ENCODE assay signal across 9 mouse cellular contexts in the genomic region with DNA sequence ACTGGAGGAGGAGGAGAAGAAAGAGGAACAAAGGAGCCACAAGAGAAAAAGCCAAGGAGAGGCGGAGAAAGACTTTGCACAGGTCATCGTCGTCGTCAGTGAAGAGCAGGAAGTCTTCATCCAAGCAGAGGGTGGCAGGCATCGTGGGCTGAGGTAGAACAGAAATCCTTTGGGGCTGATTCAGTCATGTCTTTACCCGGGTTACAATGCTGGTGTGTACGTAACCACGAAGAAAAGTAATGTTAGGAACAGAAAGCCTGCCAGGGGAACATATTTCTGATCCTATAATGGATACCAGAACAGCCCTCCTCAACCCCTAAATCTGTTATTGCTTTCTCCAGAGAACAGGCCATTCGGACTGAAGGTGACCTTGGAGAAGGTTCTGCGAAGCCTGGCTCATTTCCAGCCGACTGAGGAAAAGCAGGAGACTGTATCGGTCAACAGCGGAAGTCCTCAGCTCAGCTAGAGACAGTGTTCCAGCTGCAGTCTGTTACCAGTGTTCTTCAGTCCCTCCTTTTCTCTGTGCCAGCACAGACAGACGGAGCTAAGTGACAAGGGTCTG. TPM values are rescaled to one million over a fixed set of nuclear protein-coding genes. Genes with fewer than 3 reads are reported as not detected.
DNase-seq lines count a peak whose midpoint lies in the region; ATAC-seq lines count a peak whose summit lies in the region.
"Had no signal": no experiment of that assay in that cellular context is flagged by ENCODE, and none has a peak within 500 bp of the region (broad histone marks: within the 10 kb centered on the region; RNA-seq: fewer than 3 reads in every experiment).

No protein-coding gene starts in this region.

- ATAC-seq in intestine, embryonic 14.5 days (replicated peaks; ENCODE audit: low FRiP score, low TSS enrichment, low read depth), result peak; percentile 71
- peak; percentile 68 for ATAC-seq in lung, embryonic 16.5 days (ENCODE audit: low read depth)

- H3K27me3 ChIP-seq in intestine, embryonic 14.5 days (replicated peaks; ENCODE audit: control insufficient read depth, insufficient read depth, low read length), result no peaks in the 10 kb centered on the region
- H3K27me3 ChIP-seq in lung, embryonic 16.5 days (ENCODE audit: control insufficient read depth, insufficient read depth, low read depth, low read length), result no peaks in the 10 kb centered on the region
- H3K27me3 ChIP-seq: liver, embryonic 13.5 days had no signal

- H3K27ac ChIP-seq in intestine, embryonic 14.5 days (ENCODE audit: low read depth), result peak overlapping the region; percentile 79
- peak overlapping the region; percentile 27; the same call in 1 of the 2 replicates for H3K27ac ChIP-seq in lung, embryonic 16.5 days (ENCODE audit: low read length)
- H3K27ac ChIP-seq: liver, embryonic 13.5 days had no signal

- intact Hi-C loops in left cerebral cortex, postnatal 14 days (cut with DNase I), result no loop called here

- H3K4me2 ChIP-seq in intestine, embryonic 14.5 days (ENCODE audit: low read length), result peak overlapping the region; percentile 25; the same call in 1 of the 2 replicates
- H3K4me2 ChIP-seq in lung, embryonic 16.5 days (ENCODE audit: low read depth, low read length), result peak overlapping the region; percentile 38
- H3K4me2 ChIP-seq: liver, embryonic 13.5 days had no signal

- H3K4me3 ChIP-seq in intestine, embryonic 14.5 days (ENCODE audit: low read depth, low read length), result no peak overlapping the region
- H3K4me3 ChIP-seq in lung, embryonic 16.5 days (ENCODE audit: low read length), result no peak overlapping the region
- H3K4me3 ChIP-seq: liver, embryonic 13.5 days had no signal

- H3K4me1 ChIP-seq in intestine, embryonic 14.5 days (replicated peaks; ENCODE audit: control insufficient read depth, insufficient read depth, low read length), result peaks cover 31% of the 10 kb centered on the region
- H3K4me1 ChIP-seq in lung, embryonic 16.5 days (replicated peaks; ENCODE audit: control insufficient read depth, insufficient read depth, low read length), result peaks cover 19% of the 10 kb centered on the region
- H3K4me1 ChIP-seq: liver, embryonic 13.5 days had no signal

- H3K9me3 ChIP-seq in intestine, embryonic 14.5 days (ENCODE audit: control insufficient read depth, low read length), result no peaks in the 10 kb centered on the region
- H3K9me3 ChIP-seq in lung, embryonic 16.5 days (ENCODE audit: control insufficient read depth, low read length), result no peaks in the 10 kb centered on the region
- H3K9me3 ChIP-seq: liver, embryonic 13.5 days had no signal

- WGBS in intestine, embryonic 14.5 days, result 32% methylated on average over 14 of the region's 14 CpGs
- 30% methylated on average over 14 of the region's 14 CpGs for WGBS in lung, embryonic 16.5 days

- H3K9ac ChIP-seq in intestine, embryonic 14.5 days (ENCODE audit: low read length), result no peak overlapping the region
- H3K9ac ChIP-seq in lung, embryonic 16.5 days (ENCODE audit: low read length), result 0 out of 2 replicates have a peak overlapping the region, but pooled peaks have one; percentile 29
- H3K9ac ChIP-seq: liver, embryonic 13.5 days had no signal

- no peaks in the 10 kb centered on the region for H3K36me3 ChIP-seq in intestine, embryonic 14.5 days (ENCODE audit: control insufficient read depth, insufficient read depth, low read length)
- no peaks in the 10 kb centered on the region for H3K36me3 ChIP-seq in lung, embryonic 16.5 days (ENCODE audit: control insufficient read depth, insufficient read depth, low read length)
- H3K36me3 ChIP-seq: liver, embryonic 13.5 days had no signal

- peak; percentile 62 to 84 for DNase-seq in adrenal gland, adult (ENCODE audit: inconsistent age in 2 of 2, low spot score in 1 of 2)
- DNase-seq in adrenal gland, postnatal 4 days (ENCODE audit: low spot score in 2 of 2), result no peak
- DNase-seq in c-Kit-positive CD71-negative TER-119-negative erythroid progenitor cells, embryonic 14.5 days (ENCODE audit: low read depth), result peak; percentile 28
- peak; percentile 72 for DNase-seq in intestine, embryonic 14.5 days (ENCODE audit: low spot score)
- DNase-seq in frontal cortex, postnatal 10 days (ENCODE audit: low spot score in 2 of 2), result no peak
- no peak for DNase-seq in left cerebral cortex, postnatal 14 days (ENCODE audit: low spot score in 2 of 2)
- no peak for DNase-seq in layer of hippocampus, adult 9-11 months
- DNase-seq: liver, embryonic 13.5 days had no signal

RNA-seq across cellular contexts. Expression of gene Trub1, which starts 57.1 kb away (rescaled TPM):
- 10 to 100 TPM; 26.1 to 27.5 TPM for total RNA-seq in adrenal gland, postnatal 4 days (2021)
- 27.6 and 28.7 TPM in 2 replicates for polyA plus RNA-seq in intestine, embryonic 14.5 days (2014; fragmentation: Nextera tagmentation; extraction: Ambion mirVana)
- polyA plus RNA-seq in lung, embryonic 16.5 days (2015; fragmentation: Nextera tagmentation; extraction: Ambion mirVana), result 21.4 and 24.2 TPM in 2 replicates
- total RNA-seq in left cerebral cortex, postnatal 14 days (2021), result 10 to 100 TPM; 15.8 to 17.5 TPM

Comparison
In these comparisons a context has a peak if more than half of its experiments do, and no peak if none do; other contexts are left out.
1. DNase-seq: peak in adrenal gland, adult (2 of 2), c-Kit-positive CD71-negative TER-119-negative erythroid progenitor cells, embryonic 14.5 days (single experiment) and intestine, embryonic 14.5 days (single experiment); none in adrenal gland, postnatal 4 days (0 of 2), frontal cortex, postnatal 10 days (0 of 2), left cerebral cortex, postnatal 14 days (0 of 2) and layer of hippocampus, adult 9-11 months (single experiment).